Mouse (Mus musculus): ENCODE results near the gene Gopc. TPM values are rescaled to one million over a fixed set of nuclear protein-coding genes. Genes with fewer than 3 reads are reported as not detected.

Gopc gene
- polyA plus RNA-seq, 1 experiment from 2014 or later: 19.1 TPM

DNA sequence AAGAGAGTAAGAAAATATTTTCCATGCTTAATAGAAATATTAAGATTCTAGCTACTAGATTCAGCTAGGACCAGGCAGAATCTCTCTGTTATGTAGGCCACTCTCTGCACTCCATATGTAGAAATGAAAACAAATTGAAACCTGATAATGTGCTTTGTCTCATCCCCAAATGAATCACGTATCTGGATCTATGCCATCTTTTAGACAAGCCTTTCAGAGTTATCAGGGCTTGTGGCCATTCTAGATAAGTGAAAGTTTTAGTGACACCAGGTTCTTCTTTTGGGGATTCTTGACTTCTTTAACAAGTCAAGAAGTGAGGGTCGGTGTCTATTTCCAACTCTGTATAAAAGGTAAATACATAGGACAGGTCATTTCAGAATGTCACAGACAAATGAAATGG, 16.8 kb upstream of the Gopc start:
- no peaks in the 10 kb centered on the region for H3K27me3 ChIP-seq (ENCODE audit: control insufficient read depth, insufficient read depth, low read length)
- H3K4me2 ChIP-seq (replicated peaks; ENCODE audit: low read depth, low read length): no peak overlapping the region
- H3K4me3 ChIP-seq (ENCODE audit: low read depth, low read length): no peak overlapping the region
- ATAC-seq (ENCODE audit: insufficient number of reproducible peaks, insufficient read depth, low FRiP score, low read depth): no peak
- no peaks in the 10 kb centered on the region for H3K9me3 ChIP-seq (ENCODE audit: control insufficient read depth, low read depth, low read length)
- no peak overlapping the region for H3K27ac ChIP-seq (ENCODE audit: low read length)
- 77% methylated on average over 2 of the region's 2 CpGs for WGBS
- no peak overlapping the region for H3K9ac ChIP-seq (replicated peaks; ENCODE audit: low read depth, low read length)
- no peaks in the 10 kb centered on the region for H3K4me1 ChIP-seq (ENCODE audit: control insufficient read depth, insufficient read depth, low read length)
- H3K36me3 ChIP-seq (ENCODE audit: control insufficient read depth, insufficient read depth, low read length): no peaks in the 10 kb centered on the region

DNA sequence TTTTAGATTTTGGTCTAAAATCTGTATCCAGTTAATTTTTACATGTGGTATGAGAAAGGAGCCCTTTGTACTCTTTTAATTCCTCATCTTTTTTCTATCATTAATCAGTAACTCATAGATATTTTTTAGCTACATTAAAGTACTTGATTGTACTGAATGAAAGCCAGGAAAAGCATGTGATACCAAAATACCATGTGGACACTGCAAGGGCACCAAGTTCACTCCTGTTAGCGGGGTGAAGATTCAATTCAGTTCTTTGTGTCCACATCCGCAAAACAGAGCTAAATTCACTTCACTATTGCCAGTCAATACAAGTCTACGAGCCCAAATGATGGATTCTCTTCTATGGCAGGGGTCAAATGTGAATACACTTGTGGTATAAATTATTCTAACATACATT, 14.7 kb upstream of the Gopc start:
- H3K27ac ChIP-seq (ENCODE audit: low read length): no peak overlapping the region
- WGBS: 88% methylated on average over 3 of the region's 3 CpGs
- ATAC-seq (ENCODE audit: insufficient number of reproducible peaks, insufficient read depth, low FRiP score, low read depth): no peak

DNA sequence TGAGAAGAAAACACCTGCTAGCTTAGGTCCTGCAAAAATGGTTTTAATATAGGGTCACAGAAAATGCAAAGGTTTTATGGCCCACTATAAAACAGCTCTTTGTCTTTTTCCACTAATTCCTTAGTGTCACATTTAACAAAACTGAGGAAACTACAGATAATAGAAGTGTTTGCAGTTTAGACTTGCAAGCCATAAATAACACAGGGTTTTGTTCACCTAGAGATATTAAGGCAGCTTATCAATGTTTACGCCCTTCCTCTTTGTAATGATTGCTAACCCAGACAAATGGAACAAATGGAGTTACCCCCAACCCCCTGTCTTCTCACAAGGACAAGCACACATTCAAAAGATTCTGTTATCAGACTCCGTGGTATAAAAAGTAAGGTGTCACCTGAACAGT, 9.3 kb upstream of the Gopc start:
- 61% methylated on average over 2 of the region's 2 CpGs for WGBS
- H3K27me3 ChIP-seq (ENCODE audit: control insufficient read depth, insufficient read depth, low read length): no peaks in the 10 kb centered on the region
- no peak for ATAC-seq (ENCODE audit: insufficient number of reproducible peaks, insufficient read depth, low FRiP score, low read depth)
- H3K4me1 ChIP-seq (ENCODE audit: control insufficient read depth, insufficient read depth, low read length): no peaks in the 10 kb centered on the region
- no peaks in the 10 kb centered on the region for H3K36me3 ChIP-seq (ENCODE audit: control insufficient read depth, insufficient read depth, low read length)
- H3K4me2 ChIP-seq (replicated peaks; ENCODE audit: low read depth, low read length): no peak overlapping the region
- H3K27ac ChIP-seq (ENCODE audit: low read length): no peak overlapping the region
- no peak overlapping the region for H3K9ac ChIP-seq (replicated peaks; ENCODE audit: low read depth, low read length)
- H3K4me3 ChIP-seq (ENCODE audit: low read depth, low read length): no peak overlapping the region
- H3K9me3 ChIP-seq (ENCODE audit: control insufficient read depth, low read depth, low read length): no peaks in the 10 kb centered on the region

More for the DNA sequence above, 14.7 kb upstream of the Gopc start:
- H3K27me3 ChIP-seq (ENCODE audit: control insufficient read depth, insufficient read depth, low read length): no peaks in the 10 kb centered on the region
- no peak overlapping the region for H3K9ac ChIP-seq (replicated peaks; ENCODE audit: low read depth, low read length)
- no peaks in the 10 kb centered on the region for H3K36me3 ChIP-seq (ENCODE audit: control insufficient read depth, insufficient read depth, low read length)
- H3K4me1 ChIP-seq (ENCODE audit: control insufficient read depth, insufficient read depth, low read length): no peaks in the 10 kb centered on the region
- no peak overlapping the region for H3K4me3 ChIP-seq (ENCODE audit: low read depth, low read length)
- no peaks in the 10 kb centered on the region for H3K9me3 ChIP-seq (ENCODE audit: control insufficient read depth, low read depth, low read length)
- no peak overlapping the region for H3K4me2 ChIP-seq (replicated peaks; ENCODE audit: low read depth, low read length)

DNA sequence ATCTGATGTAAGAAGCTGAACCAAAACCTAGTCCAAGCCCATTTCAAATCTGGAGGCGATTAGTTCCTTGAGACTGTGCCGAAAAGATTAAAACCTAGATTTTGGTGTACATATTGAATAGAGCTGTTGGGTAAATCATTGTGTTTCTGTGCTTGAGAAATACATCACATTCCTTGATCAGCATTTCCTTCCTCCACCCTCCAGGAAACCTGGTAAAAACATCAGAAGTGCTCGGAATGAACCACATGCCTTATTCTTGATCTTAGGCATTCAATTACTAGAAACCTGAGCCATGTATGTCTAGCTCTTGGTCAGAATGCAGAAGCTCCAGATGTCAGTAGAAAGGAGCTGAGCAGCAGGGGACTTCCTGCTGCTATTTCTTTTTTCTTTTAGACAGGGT, 7.5 kb upstream of the Gopc start:
- Histone ChIP-seq H3K9ac (replicated peaks; ENCODE audit: low read depth, low read length) (no peak overlapping the region), H3K27me3 (ENCODE audit: control insufficient read depth, insufficient read depth, low read length) (no peaks in the 10 kb centered on the region), H3K4me2 (replicated peaks; ENCODE audit: low read depth, low read length) (no peak overlapping the region), H3K9me3 (ENCODE audit: control insufficient read depth, low read depth, low read length) (no peaks in the 10 kb centered on the region), H3K27ac (ENCODE audit: low read length) (no peak overlapping the region), H3K4me1 (ENCODE audit: control insufficient read depth, insufficient read depth, low read length) (no peaks in the 10 kb centered on the region), H3K4me3 (ENCODE audit: low read depth, low read length) (no peak overlapping the region), H3K36me3 (ENCODE audit: control insufficient read depth, insufficient read depth, low read length) (no peaks in the 10 kb centered on the region)
- ATAC-seq (ENCODE audit: insufficient number of reproducible peaks, insufficient read depth, low FRiP score, low read depth): no peak
- WGBS: 83% methylated on average over 3 of the region's 3 CpGs

DNA sequence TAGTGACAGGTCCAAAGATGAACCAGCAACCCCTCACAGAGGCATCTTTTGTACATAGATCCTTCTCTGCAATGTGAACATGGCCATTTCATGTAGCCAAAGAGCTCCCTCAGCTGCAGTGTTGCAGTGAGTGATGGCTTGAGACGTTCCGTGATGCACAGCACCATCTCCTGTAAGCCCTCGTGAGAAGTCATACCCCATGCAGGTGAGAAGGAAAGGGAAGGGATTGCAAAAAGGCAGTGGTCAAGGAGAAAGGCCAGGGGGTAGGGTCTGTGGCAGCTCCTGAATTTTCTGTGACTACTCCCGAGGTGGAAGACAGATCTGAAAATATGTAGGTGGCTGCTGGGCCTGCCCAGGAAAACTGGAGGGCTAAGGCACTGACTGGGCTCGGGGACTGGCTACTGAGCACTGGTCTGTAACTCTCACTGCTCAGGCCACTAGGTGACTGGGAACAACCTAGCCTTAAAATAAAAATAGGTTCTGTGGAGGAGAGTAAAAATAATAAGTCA, 7.1 kb upstream of the Gopc start, which contains the start of gene Nepn:
Gene Nepn (plus strand): TSS at position 51 of the 509 bp plus-strand sequence.
- Histone ChIP-seq H3K9me3 (ENCODE audit: control insufficient read depth, low read depth, low read length) (no peaks in the 10 kb centered on the region), H3K4me3 (ENCODE audit: low read depth, low read length) (no peak within 1 kb of the TSS), H3K4me2 (replicated peaks; ENCODE audit: low read depth, low read length) (no peak within 1 kb of the TSS), H3K27me3 (ENCODE audit: control insufficient read depth, insufficient read depth, low read length) (no peaks in the 10 kb centered on the region), H3K4me1 (ENCODE audit: control insufficient read depth, insufficient read depth, low read length) (no peaks in the 10 kb centered on the region), H3K27ac (ENCODE audit: low read length) (no peak within 1 kb of the TSS), H3K9ac (replicated peaks; ENCODE audit: low read depth, low read length) (no peak within 1 kb of the TSS), H3K36me3 (ENCODE audit: control insufficient read depth, insufficient read depth, low read length) (no peaks in the 10 kb centered on the region)
- 70% methylated on average over 5 of the region's 5 CpGs for WGBS
- ATAC-seq (ENCODE audit: insufficient number of reproducible peaks, insufficient read depth, low FRiP score, low read depth): no peak

DNA sequence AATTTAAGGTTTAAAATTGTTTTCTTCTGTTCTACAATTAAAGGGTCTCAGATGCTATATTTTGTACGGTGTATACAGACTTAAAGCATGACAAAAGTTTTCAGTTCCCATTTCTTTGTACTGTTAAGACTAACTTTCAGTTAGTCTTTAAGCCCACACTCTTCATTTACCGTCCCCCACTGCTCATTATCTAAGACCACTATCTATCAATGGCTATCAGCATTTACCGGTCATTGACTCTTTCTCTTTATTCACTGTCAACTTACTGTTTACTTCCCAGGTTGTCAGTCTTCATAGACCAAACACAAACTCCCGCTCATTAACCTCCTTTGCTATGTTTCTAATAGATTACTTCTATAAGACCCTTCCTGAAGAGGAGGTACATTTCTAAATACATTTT, 5.3 kb upstream of the Gopc start:
- no peak overlapping the region for H3K27ac ChIP-seq (ENCODE audit: low read length)
- WGBS: 48% methylated on average over 4 of the region's 4 CpGs
- no peaks in the 10 kb centered on the region for H3K9me3 ChIP-seq (ENCODE audit: control insufficient read depth, low read depth, low read length)

DNA sequence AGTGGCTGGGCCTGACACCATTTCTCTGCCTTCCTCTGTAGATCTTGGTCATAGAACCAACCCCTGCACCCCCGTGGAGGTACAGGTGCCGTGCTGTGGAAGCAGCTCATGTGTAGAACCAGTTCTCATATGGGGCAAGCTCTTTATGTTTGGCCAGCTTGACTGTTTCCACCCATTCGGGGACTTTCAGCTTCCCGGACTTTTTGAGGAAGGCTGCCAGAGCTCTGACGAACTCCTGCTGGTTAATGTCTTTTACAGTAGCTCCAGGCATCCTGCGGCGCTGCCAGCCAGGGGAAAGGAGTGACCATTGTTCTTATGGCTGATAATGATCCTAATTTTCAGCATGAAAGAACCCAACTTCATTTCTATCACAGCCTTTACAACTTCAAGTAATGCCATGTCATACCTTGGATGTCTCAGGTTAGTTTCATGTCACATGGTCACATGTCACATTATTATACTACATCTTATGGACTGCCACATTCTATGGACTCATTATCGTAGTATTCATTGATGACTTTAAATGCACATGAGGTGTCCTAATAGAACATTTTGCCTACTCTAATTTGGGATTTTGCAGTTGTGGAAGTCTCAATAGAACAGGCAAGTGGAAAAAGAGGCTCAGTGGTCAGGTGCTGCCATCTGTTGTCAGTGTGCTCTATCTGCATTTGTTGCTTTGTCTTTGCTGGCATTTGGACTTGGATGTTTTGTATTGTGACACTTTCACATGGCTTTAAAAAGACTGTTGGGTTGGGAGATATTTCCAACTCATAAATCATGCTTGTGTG, 3.1 kb upstream of the Gopc start:
- Histone ChIP-seq H3K27ac (ENCODE audit: low read length) (no peak overlapping the region), H3K4me2 (replicated peaks; ENCODE audit: low read depth, low read length) (no peak overlapping the region), H3K9ac (replicated peaks; ENCODE audit: low read depth, low read length) (no peak overlapping the region), H3K27me3 (ENCODE audit: control insufficient read depth, insufficient read depth, low read length) (no peaks in the 10 kb centered on the region), H3K9me3 (ENCODE audit: control insufficient read depth, low read depth, low read length) (no peaks in the 10 kb centered on the region), H3K4me1 (ENCODE audit: control insufficient read depth, insufficient read depth, low read length) (no peaks in the 10 kb centered on the region), H3K4me3 (ENCODE audit: low read depth, low read length) (no peak overlapping the region), H3K36me3 (ENCODE audit: control insufficient read depth, insufficient read depth, low read length) (no peaks in the 10 kb centered on the region)
- ATAC-seq (ENCODE audit: insufficient number of reproducible peaks, insufficient read depth, low FRiP score, low read depth): no peak
- 46% methylated on average over 8 of the region's 8 CpGs for WGBS

More for the DNA sequence above, 5.3 kb upstream of the Gopc start:
- Histone ChIP-seq H3K4me1 (ENCODE audit: control insufficient read depth, insufficient read depth, low read length) (no peaks in the 10 kb centered on the region), H3K4me3 (ENCODE audit: low read depth, low read length) (no peak overlapping the region), H3K36me3 (ENCODE audit: control insufficient read depth, insufficient read depth, low read length) (no peaks in the 10 kb centered on the region), H3K4me2 (replicated peaks; ENCODE audit: low read depth, low read length) (no peak overlapping the region), H3K27me3 (ENCODE audit: control insufficient read depth, insufficient read depth, low read length) (no peaks in the 10 kb centered on the region), H3K9ac (replicated peaks; ENCODE audit: low read depth, low read length) (no peak overlapping the region)
- no peak for ATAC-seq (ENCODE audit: insufficient number of reproducible peaks, insufficient read depth, low FRiP score, low read depth)

DNA sequence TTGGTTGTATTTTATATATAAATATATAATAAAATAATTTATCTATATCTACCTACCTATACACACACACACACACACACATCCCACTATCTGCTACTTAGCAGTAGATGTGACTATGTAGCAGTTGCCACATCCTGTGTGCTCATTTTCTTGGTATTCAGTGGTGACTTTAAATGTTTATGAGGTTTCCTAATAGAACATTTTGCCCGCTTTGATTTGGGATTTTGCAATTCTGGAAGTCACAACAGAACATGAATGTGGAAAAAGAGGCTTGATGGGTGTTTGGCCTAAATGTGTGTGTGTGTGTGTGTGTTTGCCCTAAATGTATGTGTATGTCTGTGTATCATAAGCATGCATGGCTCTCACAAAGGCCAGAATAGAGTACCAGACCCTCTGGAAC, 1.6 kb upstream of the Gopc start:
- WGBS: 84% methylated on average over 1 of the region's 1 CpGs
- no peak overlapping the region for H3K9ac ChIP-seq (replicated peaks; ENCODE audit: low read depth, low read length)
- H3K4me1 ChIP-seq (ENCODE audit: control insufficient read depth, insufficient read depth, low read length): 0 out of 2 replicates have a peak, but pooled peaks cover 3% of the 10 kb centered on the region
- no peak overlapping the region for H3K4me2 ChIP-seq (replicated peaks; ENCODE audit: low read depth, low read length)
- H3K36me3 ChIP-seq (ENCODE audit: control insufficient read depth, insufficient read depth, low read length): no peaks in the 10 kb centered on the region
- H3K27ac ChIP-seq (ENCODE audit: low read length): no peak overlapping the region
- no peaks in the 10 kb centered on the region for H3K27me3 ChIP-seq (ENCODE audit: control insufficient read depth, insufficient read depth, low read length)
- no peak for ATAC-seq (ENCODE audit: insufficient number of reproducible peaks, insufficient read depth, low FRiP score, low read depth)
- no peak overlapping the region for H3K4me3 ChIP-seq (ENCODE audit: low read depth, low read length)
- no peaks in the 10 kb centered on the region for H3K9me3 ChIP-seq (ENCODE audit: control insufficient read depth, low read depth, low read length)

Data from stomach, embryonic 14.5 days (tissue).